Mouse (Mus musculus) gastrocnemius, postnatal 4 days (tissue): ENCODE measurements around the gene Olfr1321. TPM values are rescaled to one million over a fixed set of nuclear protein-coding genes. Genes with fewer than 3 reads are reported as not detected.

Experiments
- DNase-seq, 2 experiments: peaks; one replicate each; pipeline ENCODE4 v3.0.0; 2021 to 2022; ENCODE audit warnings: low spot score in 2 of 2, mixed read lengths in 2 of 2
- long read RNA-seq, 2 experiments: library from polyadenylated mRNA; stranded (forward); transcript quantifications; one replicate each; pipeline ENCODE4 v2.0.0; 2021
- total RNA-seq, 2 experiments: library from RNA; stranded (reverse); gene quantifications; 2 replicates each; pipeline ENCODE4 v1.2.3; 2021

The Olfr1321 gene
- under 1 TPM in 1 of 2 experiments, not detected in 1; 0.10 TPM for total RNA-seq
- long read RNA-seq, experiment 1, partial matches to known transcripts, result 0 of 1 reads
- long read RNA-seq, experiment 1, other reads (novel, unspliced or antisense), result 1 of 1 reads
- long read RNA-seq, experiment 2, result 0 reads

GRCm38 (mm10) chrX:49734959-49735358, at the start of gene Olfr1321:
Gene Olfr1321, minus strand, starts transcription at chrX:49735059.
- no peak for DNase-seq

- no peak for DNase-seq
Observed at GRCm38 (mm10) chrX:49770828-49771227, 36.0 kb upstream of the Olfr1321 start.

GRCm38 (mm10) chrX:49745192-49745591, 10.3 kb upstream of the Olfr1321 start:
- DNase-seq, result no peak

Other genes starting within 250 kb of the Olfr1321 start
- not detected for gene Olfr1320, start 62.7 kb downstream of the Olfr1321 start, total RNA-seq
- 100 to 1,000 TPM; 124 to 131 TPM for gene Igsf1, start 62.7 kb upstream of the Olfr1321 start, total RNA-seq
- not detected for gene Olfr1322, start 156.4 kb upstream of the Olfr1321 start, total RNA-seq